Comparison of ENCODE assay signal across 15 mouse cellular contexts in genomic region chr5:83260059-83260458, GRCm38 (mm10).
"Had no signal": no experiment of that assay in that cellular context is flagged by ENCODE, and none has a peak within 500 bp of the region (broad histone marks: within the 10 kb centered on the region; RNA-seq: fewer than 3 reads in every experiment).

No protein-coding gene starts in this region.

- H3K36me3 ChIP-seq: neural tube, embryonic 12.5 days; neural tube, embryonic 13.5 days; neural tube, embryonic 15.5 days; stomach, embryonic 15.5 days had no signal

- H3K9ac ChIP-seq: neural tube, embryonic 12.5 days; neural tube, embryonic 13.5 days; neural tube, embryonic 15.5 days; stomach, embryonic 15.5 days had no signal

- H3K4me2 ChIP-seq: neural tube, embryonic 12.5 days; neural tube, embryonic 13.5 days; neural tube, embryonic 15.5 days; stomach, embryonic 15.5 days had no signal

- H3K4me3 ChIP-seq: neural tube, embryonic 12.5 days; neural tube, embryonic 13.5 days; neural tube, embryonic 15.5 days; stomach, embryonic 15.5 days had no signal

- H3K27me3 ChIP-seq: neural tube, embryonic 12.5 days; neural tube, embryonic 13.5 days; neural tube, embryonic 15.5 days; stomach, embryonic 15.5 days had no signal

- H3K4me1 ChIP-seq: neural tube, embryonic 12.5 days; neural tube, embryonic 13.5 days; neural tube, embryonic 15.5 days; stomach, embryonic 15.5 days had no signal

- H3K9me3 ChIP-seq: neural tube, embryonic 12.5 days; neural tube, embryonic 13.5 days; neural tube, embryonic 15.5 days; stomach, embryonic 15.5 days had no signal

- DNase-seq: retina, postnatal 1 day; right cerebral cortex, adult 18-20 months; right cerebral cortex, postnatal 14 days; right cerebral cortex, postnatal 4 days; spleen, adult 18-20 months; thymus, adult 18-20 months; thymus, adult 2 months; thymus, postnatal 14 days; thymus, postnatal 25 days; thymus, postnatal 36 days; thymus, postnatal 4 days had no signal

- H3K27ac ChIP-seq: neural tube, embryonic 12.5 days; neural tube, embryonic 13.5 days; neural tube, embryonic 15.5 days; stomach, embryonic 15.5 days had no signal
